Mouse (Mus musculus): ENCODE measurements around the gene Acvr1c.
A peak's percentile ranks its signal among the peaks of the same experiment; 100 is the strongest.

Gene Acvr1c

DNA sequence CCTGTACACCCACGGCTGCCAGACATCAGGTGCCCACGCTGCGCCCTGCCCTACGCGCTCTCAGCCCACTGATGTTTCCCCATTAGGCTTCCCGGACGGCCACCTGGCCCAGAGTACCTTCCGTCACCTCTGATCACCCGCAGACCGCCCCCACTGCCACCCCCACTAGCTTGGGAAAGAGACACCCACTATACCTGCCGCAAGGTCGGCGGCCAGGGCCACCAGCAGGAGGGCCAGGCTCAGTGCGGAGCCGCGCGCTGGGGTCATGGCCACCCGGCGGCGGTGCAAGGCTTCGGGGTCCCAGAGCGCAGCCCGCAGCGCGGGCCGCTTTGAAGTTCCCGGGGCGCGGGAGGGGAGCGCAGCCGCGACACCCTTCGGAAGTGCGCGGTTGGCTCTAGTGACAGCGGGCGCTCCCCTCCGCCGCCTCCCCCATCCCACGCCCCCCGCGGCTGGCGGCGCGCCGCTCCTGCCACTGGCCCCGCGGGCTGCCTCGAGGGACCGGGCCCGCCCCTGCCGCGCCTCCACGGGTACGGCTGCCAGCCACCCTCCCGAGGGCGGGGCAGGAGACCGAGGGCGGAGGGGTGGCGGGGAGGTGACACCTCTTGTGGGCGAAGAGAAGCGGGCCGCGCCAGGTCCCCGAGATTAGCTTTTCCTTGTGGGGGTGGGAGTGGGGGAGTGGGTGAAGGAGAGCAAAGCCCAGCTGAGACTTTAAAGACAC lies at the start of gene Acvr1c:
Gene Acvr1c, minus strand, starts transcription at position 482 of the 718 bp plus-strand sequence.
- DNase-seq, result peak; percentile 14 to 61

DNA sequence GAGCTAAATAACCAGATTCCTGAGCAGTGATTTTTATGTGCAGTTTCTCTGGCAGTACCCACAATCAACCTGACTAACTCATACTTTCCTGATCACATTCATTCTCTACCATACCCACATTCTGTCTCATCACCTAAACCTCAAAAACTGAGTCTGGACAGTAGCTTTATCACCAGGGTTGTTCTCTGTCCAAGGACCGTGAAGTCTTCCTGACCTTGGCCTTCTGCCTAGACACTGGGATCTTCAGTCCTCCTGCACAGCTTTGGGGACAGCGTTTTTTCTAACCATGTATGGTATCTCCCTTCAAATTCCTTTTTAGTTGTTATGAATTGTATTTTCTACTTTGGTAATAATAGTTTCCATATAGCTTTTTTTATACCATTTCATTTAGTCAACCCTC lies 45.8 kb upstream of the Acvr1c start:
- DNase-seq, result no peak

DNA sequence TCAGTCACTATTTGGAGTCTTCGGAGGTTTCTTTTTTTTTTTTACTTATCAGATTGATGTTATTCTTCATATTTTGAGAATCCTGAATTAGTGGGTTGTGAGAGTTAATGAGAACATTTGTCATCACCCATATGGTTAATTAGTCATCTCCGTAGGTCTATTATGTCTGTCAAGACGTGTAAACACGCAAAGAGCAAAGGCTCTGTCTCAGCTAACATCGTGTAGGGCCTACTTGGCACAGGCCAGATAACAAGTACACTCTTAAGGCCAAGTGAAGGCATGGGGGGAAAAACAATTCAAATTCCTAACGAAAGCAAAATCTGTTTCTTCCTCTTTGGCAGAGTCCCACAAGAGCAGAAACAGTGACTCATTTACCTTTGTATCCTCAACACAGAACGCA lies 30.9 kb upstream of the Acvr1c start:
- DNase-seq, result no peak

DNA sequence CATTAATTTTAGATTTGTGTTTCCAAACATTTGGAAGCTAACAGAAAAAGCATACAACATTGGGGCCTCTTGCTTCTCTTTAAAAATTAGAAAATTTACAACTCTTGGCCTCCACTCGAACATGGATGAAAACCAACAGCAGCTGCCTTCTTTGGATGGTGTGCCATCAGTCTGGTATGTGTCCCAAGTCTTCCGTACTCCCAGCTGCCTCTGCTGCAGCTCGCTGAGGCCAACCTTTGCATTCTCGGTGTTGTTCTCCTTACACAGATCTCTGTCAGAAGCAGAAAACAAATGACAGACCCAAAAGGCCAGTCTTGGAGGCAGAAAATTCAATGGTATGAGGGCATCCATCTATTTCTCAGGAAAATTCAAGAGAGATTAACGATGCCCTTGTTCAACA lies 22.3 kb upstream of the Acvr1c start:
- no peak for DNase-seq

DNA sequence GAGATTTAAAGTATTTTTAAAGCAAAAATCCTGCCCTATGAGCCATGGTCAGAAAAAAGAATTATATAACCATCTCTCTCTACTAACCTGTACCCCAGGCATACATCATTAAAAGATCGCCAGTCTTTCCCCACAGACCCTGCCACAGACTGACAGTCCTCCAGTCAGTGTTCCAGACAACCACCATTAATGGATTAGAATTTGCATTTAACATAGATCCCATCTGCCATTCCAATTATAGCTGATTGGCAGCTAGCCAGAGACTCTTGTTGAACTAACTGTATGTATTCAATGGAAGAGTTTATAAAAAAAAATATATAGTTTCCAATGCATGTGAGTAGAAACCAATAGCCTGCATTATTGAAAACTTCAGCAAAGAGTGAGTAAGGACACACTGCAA lies 21.8 kb upstream of the Acvr1c start:
- no peak for DNase-seq

DNA sequence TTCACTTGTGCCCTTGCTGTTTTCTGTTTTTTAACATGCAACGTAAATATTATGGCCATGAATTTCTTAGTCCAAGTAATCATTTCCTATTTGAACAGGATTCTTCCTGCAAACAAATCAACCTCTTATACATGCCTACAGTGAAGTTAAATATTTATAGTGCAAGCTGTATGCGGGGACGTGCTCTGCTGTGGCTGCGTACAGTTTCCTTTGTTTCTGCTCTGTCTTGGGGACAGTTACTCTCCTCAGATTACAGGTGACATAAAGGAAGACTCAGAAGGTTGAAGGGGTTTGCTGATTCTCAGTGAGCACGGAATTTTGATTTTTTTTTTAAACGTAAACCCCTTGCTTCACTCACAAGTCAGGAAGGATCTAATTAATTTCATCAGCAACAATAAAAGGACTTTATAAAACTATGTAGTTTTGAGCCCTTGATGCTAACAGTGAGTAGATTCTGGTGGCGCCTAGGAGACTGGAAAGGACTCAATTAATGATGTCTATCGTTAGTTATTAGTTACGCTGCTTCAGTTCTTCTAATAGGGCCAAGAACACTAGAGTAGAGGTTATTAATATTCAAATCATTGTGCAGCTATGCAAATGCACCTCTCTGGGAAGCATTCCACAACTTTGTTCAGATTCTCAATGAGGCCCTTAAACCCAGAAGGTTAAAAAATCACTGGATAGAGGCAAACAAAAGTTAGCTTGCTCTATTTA lies 19.9 kb upstream of the Acvr1c start:
- no peak for DNase-seq

DNA sequence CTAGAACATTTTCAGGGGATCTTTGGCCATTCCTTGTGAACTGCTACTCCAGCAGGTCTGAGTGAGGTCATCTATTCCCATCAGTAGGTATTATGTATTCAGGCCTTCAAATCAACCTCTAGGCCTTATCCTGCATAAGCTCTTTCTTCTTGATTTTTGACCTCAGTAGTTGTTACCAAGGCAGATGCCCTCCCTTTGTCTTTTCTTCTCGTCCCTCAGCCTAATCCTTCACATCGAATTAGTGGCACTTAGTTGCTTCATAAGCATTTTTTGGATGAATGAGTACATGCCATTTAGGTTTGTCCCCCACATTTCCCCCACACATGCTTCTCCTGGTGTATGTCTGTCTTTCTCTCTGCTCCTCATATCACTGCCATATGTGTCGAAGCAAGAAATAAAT lies 8.5 kb upstream of the Acvr1c start:
- DNase-seq, result no peak

DNA sequence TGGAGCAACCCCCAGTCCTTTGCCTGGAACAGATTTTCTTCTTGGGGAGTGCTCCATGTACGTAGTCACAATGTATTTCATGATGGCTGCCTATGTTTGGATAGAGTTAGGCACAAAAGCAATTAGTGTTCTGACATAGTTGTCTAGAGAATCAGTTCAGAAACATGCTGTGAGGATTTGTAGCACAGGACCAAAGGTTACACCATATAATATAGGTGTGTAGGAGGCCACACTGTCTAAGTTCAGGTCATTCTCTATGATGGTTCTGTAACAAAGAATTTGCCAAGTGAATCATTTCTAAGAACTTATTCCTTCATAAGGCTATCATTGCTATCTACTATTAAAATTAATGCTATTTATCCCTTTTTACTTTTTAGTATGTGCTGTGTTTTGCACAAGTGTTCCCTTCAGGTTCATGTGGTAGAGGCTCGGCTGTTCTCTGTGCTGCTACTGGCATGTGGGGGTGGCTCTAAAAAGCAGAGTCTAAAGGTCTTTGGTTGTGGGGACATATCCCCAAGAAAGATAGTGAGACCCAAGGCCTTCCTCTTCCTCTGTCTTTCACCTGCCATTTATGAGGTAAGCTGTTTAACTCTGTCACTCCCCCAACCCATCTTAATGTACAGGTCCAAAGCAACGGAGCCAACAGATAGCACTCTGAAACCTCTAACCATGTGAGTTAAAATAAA lies 3.8 kb upstream of the Acvr1c start:
- DNase-seq, result no peak

DNA sequence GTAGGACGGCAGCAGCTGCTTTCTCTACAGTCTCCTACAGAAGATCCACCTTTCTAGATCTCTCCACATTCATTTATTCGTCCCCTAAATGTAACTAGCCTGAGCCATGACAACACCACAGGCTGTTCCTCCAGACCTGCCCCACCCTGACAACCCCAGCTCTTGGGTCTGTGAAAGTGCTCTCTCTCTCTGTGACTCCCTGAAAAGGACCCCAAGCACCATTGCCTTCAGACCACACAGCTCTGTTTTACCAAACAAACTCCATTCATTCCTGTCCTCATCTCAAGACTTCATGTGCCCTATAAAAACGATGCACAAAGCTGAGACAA lies 401 bp upstream of the Acvr1c start:
- DNase-seq, result no peak

DNA sequence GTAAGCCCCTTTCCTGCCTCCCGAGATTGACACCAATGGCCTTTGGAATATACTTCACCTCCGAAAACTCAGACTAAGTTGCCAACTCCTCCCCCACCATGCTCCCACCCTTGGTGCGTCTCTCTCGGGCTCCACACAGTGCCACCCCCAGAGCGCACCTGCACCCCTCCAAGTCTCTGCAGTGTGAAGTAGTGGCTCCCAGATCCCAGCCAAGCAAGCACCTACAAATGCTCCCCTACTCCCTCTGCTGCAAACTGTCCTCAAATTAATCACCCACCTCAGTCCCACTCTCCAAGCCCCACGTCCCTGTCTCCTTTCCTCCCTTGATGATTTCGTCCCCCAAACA lies 654 bp downstream of the Acvr1c start:
- no peak for DNase-seq

DNA sequence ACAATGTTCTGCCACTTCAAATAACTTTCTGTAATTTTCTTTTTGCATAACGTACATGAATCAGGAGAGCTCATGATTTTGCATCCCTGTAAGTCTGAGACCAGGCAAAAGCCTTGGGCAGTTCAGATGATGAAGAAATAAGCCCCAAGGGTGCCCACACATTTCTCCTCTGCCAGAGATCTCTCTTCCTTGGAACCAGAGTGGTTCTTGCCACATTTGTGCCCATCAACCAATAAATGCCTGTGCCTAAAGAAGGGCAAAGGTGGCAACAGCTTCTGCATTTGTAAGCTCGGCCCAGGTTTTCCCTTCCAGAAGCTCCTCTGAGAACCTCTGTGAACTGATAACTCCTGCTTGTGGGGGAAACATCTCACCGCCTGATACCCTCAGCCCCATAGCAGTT lies 3.3 kb downstream of the Acvr1c start:
- no peak for DNase-seq

DNA sequence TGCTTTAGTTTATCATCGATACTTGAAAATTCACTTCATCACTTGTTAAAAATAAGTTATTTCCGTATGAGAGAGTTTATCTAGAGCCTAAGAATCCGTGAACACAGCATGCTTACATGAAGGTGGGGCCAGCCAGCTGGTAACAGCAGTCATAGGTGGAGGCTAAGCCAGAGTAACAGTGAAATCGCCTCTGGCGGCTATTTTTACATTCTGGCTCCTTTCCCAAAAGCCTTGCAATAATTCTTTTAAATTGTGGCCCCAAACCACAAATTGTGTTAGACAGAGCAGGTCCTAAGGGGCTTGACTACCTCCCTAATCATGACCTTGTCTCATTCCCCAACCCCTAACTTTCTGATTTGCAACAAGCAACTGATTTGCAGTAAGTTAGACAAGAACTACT lies 4.8 kb downstream of the Acvr1c start:
- DNase-seq, result no peak

DNA sequence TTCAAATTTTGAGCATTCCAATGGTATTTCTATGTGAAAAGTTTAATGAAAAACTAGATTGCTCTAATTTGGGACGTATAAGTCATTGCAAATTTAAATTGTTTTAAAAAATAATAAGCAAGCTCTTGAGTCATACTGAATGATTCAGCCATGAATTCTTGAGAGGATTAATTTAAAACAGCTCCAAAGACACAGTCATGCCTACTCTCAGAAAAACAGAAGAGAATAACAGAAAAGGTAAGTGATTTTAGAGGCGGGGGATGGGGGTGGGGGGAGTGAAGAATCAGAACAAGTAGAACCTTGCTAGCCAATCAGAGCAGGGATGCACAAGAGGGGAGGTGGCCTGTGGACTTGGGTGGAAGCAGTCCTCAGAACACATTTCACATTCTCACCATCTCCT lies 7.0 kb downstream of the Acvr1c start:
- no peak for DNase-seq

DNA sequence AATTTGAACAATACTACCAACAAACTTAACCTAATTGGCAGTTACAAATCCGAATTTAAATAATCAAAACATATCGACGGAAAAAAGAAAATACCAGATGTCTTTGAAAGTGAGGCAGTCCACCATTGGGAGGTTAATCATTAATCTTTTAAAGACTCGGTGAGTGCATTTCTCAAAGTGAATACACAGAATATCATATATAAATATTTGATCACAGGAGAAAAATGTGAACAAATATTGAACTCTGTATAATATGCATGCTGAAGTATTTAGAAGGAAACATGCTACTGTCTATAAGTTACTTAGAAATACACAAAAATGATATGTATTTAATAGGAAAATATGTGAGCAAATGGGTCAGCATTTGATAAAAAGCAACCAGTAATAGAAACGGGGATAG lies 21.0 kb downstream of the Acvr1c start:
- DNase-seq, result no peak

DNA sequence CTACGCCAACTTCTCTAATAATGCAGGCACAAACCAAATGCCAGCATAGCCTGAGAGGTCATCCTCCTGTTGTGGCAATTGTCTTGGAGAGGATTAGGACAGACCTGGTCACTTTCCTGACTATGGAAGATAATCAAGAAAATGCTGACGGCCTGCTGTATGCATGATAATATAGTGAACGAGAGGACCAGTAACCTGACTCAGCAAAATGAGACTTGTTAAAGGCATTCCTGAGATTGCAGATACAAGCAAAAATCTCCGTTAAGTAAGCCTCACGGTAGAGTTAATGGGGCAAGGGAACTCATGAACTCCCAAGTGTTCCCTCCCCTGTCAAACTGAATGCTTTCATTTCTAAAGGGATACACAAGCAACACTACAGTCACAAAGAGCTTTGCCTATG lies 28.1 kb downstream of the Acvr1c start:
- DNase-seq, result no peak

DNA sequence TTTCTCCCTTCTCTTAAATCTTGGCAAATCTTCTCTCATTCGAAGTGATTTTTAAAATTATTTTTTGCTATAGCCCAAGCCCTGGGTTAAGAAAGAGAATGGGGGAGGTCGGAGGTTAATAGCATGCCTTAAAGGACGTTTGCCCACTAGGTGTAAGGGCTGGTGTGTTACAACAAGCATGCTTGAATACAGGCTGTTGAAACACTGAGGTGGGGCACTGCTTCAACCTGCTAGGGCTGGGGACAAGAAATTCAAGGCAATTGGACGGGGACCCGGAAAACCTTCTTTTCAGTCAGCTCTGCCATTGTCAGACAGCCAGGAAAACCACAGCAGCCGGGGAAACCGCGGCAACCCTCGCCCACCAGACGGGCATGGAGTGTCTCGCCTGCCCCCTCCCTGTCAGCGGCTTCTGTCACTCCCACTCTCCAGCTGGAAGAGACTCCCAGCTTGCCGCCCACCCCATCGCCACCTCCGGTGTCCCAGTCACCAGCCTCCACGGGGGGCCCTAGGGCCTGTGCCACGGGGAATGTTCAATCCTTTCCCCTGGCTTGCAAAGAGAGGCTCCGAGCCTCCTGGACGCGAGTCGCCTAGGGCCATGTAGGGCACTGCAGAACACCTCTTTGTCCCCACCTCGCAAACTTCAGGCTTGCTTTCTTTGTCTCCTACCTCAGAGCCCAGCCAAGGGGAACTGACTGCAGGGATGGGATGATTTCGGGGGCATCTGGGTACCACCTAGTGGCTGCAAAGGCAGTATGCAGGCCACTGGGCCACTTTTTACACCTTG lies 33.4 kb downstream of the Acvr1c start:
- peak; percentile 4 to 37 for DNase-seq

DNA sequence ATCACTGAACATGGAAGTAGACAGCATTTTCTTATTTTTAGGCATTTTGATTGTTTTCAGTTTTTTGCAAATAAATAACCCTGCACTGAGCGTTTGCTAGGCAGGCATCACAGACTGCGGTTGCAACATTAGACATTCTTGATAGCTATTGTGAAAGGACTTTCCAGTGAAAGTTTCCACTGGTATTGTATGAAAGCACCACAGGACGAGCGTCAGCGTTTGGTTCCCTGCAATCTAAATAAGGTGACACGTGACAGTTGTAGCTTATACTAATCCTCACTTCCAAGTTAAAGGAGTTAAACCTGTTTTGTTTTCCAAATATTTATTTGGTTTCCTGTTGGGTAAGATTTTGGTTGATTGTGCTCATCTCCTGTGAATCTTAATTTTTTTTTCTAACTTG lies 34.4 kb downstream of the Acvr1c start:
- DNase-seq, result no peak

DNA sequence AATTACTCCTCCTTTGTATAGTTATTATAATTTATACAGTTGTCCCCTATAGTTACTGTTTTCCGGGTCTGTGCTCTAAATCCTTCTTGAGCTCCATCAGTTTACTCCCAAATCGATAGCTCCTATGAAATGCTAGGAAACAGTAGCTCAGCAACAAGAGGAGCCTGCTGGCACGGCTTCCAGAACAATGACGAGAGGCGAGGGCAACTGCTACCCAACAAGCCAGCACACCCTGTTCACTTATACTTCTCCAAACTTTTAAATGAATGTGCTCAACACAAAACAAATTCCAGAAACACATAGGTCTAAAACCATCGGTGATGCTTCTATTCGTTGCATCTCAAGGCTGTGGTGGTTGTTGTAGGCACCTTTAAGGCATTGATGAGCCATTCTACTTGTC lies 41.5 kb downstream of the Acvr1c start:
- no peak for DNase-seq

DNA sequence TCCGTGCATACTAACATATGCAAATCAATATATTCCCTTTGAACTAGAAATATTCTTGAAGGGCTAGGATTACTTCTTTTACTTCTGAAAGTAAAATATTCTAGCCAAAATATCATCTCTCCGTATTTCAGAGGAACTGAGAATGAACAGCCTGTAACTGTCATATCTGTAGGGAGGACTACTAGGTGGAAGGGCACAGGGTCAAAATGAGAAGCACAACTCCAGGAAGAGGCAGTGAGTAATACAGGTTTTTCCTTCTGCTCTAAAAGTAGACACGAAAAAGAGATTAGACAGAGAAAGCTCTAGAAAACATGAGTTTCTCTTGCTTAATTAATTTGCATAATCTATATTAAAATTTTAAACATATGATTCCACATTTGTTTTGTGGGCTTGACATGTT lies 48.0 kb downstream of the Acvr1c start:
- no peak for DNase-seq

DNA sequence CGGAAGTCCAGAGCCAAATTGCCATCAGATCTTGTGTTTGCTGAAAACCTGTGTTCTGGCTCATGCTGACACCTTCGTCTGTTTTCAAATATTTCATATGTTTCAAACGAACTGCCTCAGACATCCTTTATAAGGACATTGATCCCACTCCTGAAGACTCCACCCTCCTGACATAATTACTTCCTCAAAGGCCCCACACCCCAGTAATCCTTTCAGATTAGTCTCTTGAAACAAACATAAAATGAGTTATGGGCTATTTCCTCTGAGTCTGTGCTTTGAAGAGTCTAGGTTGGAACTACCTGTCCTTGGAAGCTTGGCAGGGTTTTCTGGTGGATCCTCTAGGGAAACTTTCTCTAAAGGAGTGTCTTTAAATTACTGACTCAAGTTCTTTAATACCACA lies 53.2 kb downstream of the Acvr1c start:
- no peak for DNase-seq

DNA sequence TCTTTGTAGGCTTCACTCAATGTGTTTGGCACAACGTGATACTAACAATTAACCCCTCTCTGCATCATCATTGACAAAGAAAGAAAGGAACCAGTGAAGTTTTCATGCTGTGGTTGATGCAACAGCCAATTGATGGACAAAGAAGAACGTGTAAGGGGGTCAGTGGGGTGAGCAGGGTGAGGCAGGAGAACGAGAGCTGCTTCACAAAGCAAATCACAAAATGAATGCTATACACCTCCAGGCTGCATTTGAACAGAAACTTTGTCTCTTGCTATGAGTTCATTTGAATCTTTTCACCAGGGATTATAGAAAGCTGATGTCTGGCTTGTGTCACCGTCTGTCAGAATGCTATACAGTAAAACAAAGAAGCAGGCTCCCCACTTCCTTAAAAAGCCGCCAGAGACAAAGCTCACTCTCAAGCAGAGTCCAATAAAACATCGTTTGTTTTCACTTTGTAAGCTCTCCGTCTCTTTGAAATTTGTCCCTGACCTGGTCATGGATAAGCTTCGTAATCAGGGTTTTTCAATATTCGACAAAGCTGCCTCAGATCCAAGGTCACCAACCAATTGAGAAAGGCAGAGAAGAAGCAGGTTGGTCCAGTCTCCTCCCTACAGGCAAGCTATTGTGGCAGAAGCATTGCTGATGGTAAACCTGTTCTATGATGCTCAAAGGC lies 67.8 kb downstream of the Acvr1c start:
- DNase-seq, result no peak

DNA sequence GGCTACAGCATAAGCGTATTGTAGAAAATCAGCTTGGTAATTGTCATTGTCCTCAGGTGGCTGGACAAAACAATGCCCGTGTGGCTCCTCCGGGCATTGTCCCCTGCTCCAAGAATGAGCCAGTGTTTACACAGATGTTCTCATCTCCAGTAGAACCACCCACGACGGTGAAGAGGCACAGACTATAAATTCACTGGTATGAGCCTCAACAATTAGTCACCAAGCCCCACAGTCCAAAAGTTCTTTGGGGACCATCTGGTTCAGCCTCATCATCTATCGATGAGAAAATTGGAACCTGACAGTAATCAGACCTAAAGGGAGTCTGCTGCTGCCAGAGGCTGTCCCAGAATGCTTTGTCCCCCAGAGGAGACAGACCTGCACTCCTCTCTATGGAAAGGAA lies 68.4 kb downstream of the Acvr1c start:
- no peak for DNase-seq
